Mouse (Mus musculus): ENCODE results near the gene Zfyve27. TPM values are rescaled to one million over a fixed set of nuclear protein-coding genes. Genes with fewer than 3 reads are reported as not detected.

Zfyve27 gene
- polyA plus RNA-seq, 1 experiment = 53.9 TPM

DNA sequence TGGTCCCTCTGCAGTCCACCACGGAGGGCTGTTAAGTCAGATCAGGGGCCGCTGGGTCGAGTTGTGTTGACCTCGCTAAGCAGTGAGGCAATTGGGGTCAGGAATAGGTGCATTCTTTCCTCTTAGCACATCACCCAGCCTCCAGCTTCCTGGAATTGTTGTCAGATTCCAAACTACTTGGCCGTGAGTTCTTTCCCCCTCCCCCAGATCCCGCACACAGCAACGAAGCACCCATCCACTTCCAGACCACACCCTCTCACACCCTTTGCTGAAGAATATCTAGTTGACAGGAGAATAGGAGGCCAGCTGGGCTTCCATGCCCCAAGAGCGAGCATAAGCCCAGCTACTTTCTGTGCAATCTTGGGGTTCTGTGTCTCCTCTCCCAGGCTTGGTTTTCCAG, 48.2 kb downstream of the Zfyve27 start:
- DNase-seq = no peak
- TF ChIP-seq POLR2A (IDR thresholded peaks at IDR 0.05; ENCODE audit: borderline replicate concordance, extremely low read depth, low read depth, low read length) (no peak), CTCF (IDR thresholded peaks at IDR 0.05; ENCODE audit: insufficient read depth, low read length) (no peak)
- 15% methylated on average over 8 of the region's 8 CpGs for WGBS
- Histone ChIP-seq H3K4me3 (replicated peaks; ENCODE audit: extremely low read depth, low read depth, low read length) (no peak overlapping the region), H3K4me1 (ENCODE audit: control insufficient read depth, insufficient read depth, low read length) (no peaks in the 10 kb centered on the region)

DNA sequence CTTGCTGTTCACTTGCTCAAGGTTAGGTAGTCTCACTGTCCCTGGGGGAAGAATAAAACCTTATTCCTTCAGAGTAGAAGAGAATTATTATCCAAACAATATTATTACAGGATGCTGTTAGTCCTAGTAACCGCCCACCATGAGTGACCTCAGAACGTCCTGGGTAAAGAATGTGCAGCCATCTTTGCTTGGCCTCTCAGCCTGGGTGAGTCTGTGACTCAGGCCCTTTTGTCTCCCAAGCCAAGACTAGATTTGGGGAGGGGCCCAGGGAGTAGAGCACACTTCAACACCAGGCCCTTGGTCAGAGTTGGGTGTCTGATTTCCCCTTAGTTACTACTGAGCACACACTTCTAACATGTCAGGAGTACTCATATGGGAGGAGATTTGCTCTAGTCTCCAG, 50.9 kb downstream of the Zfyve27 start:
- DNase-seq = no peak
- TF ChIP-seq CTCF (IDR thresholded peaks at IDR 0.05; ENCODE audit: insufficient read depth, low read length) (no peak), POLR2A (IDR thresholded peaks at IDR 0.05; ENCODE audit: borderline replicate concordance, extremely low read depth, low read depth, low read length) (no peak)
- no peaks in the 10 kb centered on the region for H3K4me1 ChIP-seq (ENCODE audit: control insufficient read depth, insufficient read depth, low read length)
- no peak overlapping the region for H3K4me3 ChIP-seq (replicated peaks; ENCODE audit: extremely low read depth, low read depth, low read length)
- WGBS = 66% methylated on average over 2 of the region's 2 CpGs

DNA sequence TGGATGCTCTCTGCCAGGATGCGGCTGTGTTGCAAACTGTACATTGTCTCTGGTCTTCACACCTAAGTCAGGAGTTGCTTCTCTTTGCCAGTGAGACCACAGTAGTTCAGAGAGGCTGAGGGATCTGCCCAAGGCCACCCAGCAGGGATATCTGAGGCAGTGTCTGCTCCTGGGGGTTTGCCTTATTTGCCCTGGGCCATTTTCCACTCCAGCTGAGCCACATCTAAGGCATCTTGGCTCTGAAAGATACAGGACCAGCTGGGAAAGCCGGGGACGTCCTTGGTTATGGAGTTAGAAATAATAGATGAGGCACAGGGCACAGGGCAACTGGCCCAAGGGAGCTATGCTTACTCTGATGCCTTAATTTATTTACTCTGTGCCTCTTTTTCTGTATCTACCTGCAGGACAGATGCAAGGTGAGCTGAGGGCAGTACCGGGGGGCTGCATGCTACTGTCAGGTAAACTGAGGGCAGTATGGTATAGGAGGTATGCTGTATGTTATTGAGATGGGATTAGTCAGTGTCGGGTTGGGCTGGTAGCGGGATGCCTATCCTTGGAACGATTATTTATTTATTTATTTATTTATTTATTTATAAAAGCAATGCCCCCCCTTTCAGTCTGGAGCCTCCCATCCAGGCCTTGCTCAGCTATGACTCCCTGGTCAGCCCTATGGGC, 53.1 kb downstream of the Zfyve27 start:
- DNase-seq = no peak
- TF ChIP-seq CTCF (IDR thresholded peaks at IDR 0.05; ENCODE audit: insufficient read depth, low read length) = no peak
- no peak for TF ChIP-seq POLR2A (IDR thresholded peaks at IDR 0.05; ENCODE audit: borderline replicate concordance, extremely low read depth, low read depth, low read length)
- WGBS = 57% methylated on average over 7 of the region's 7 CpGs
- no peak overlapping the region for H3K4me3 ChIP-seq (replicated peaks; ENCODE audit: extremely low read depth, low read depth, low read length)
- no peaks in the 10 kb centered on the region for H3K4me1 ChIP-seq (ENCODE audit: control insufficient read depth, insufficient read depth, low read length)

DNA sequence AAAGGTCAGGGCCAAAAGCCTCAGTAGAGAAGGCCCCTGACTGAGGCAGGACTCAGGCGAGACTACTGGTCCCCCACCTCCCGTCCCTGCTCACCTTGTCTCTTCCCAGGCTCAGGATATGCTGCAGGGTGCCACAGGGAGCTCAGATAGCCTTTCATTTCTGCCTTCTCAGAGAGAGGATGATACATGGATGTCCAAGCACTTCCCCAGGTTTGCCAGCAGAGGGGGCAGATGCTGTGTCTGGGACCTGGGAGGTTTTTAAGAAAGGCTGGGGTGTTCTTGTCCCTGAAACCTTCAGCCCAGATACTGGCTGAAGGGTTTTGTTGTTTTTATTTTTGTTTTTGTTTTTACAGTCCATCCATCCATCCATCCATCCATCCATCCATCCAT, 53.6 kb downstream of the Zfyve27 start:
- Histone ChIP-seq H3K4me3 (replicated peaks; ENCODE audit: extremely low read depth, low read depth, low read length) (no peak overlapping the region), H3K4me1 (ENCODE audit: control insufficient read depth, insufficient read depth, low read length) (no peaks in the 10 kb centered on the region)
- WGBS = 5% methylated on average over 2 of the region's 2 CpGs
- TF ChIP-seq CTCF (IDR thresholded peaks at IDR 0.05; ENCODE audit: insufficient read depth, low read length) (peak; percentile 61), POLR2A (IDR thresholded peaks at IDR 0.05; ENCODE audit: borderline replicate concordance, extremely low read depth, low read depth, low read length) (no peak)
- no peak for DNase-seq

DNA sequence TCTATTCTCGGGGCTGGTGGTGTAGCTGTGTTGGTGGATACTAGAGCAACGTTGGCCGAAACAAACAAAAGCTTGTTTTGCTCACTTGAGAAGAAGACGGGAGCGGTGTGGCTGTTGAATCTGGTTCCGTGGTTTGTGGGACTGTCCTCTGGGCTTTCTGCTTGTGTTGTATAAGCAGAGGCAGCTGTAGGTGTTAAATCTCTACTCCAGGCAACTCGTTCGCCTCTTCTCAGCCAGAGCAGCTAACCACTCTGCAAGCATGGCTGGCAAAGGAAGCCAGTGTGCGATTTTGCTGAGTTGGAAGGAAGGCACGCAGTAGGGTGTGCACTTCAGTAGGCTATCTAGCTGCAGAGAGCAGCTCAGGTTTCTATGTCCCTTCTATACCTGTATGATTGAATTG, 62.7 kb downstream of the Zfyve27 start:
- no peak for DNase-seq
- WGBS = 64% methylated on average over 10 of the region's 10 CpGs
- TF ChIP-seq POLR2A (IDR thresholded peaks at IDR 0.05; ENCODE audit: borderline replicate concordance, extremely low read depth, low read depth, low read length) (no peak), CTCF (IDR thresholded peaks at IDR 0.05; ENCODE audit: insufficient read depth, low read length) (no peak)

DNA sequence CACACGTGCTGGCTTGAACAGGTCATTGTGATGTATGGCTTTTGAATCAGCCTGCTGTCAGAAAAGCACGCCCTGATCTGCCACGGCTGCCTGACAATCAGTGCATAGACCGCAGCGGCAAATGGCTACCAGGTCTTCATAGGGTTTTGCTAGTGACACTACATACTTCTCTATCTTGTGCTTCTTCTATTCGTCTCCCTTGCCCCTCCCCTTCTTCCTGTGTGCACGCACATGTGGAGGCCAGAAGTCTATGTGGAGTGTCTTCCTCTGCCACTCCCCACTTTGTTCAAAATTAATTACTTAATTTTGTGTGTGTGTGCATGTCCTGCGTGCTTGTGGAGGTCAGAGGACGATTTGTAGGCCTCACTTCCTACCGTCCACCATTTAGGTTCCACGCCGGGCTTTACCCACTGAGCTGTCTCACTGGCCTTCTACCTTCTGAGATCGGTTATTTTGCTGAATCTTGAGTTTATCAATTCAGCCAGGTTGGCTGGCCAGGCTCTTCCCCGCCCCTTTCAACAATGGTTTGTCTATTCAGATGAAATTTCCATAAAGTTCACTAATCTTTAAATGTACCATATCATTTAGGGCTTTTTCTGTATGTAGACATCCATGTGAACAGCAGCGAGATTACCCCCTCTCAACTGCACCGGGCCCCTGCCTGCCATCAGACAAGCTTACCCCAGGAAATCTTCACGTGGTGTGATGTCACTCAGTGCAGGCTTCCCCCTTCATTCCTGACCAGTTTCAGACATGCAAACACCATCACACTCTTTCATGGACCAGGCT, 65.9 kb downstream of the Zfyve27 start:
- 70% methylated on average over 17 of the region's 17 CpGs for WGBS
- no peak for DNase-seq
- TF ChIP-seq POLR2A (IDR thresholded peaks at IDR 0.05; ENCODE audit: borderline replicate concordance, extremely low read depth, low read depth, low read length) = no peak
- TF ChIP-seq CTCF (IDR thresholded peaks at IDR 0.05; ENCODE audit: insufficient read depth, low read length) = no peak
- no peak overlapping the region for H3K4me3 ChIP-seq (replicated peaks; ENCODE audit: extremely low read depth, low read depth, low read length)
- no peaks in the 10 kb centered on the region for H3K4me1 ChIP-seq (ENCODE audit: control insufficient read depth, insufficient read depth, low read length)

More for the DNA sequence above, 62.7 kb downstream of the Zfyve27 start:
- no peaks in the 10 kb centered on the region for H3K4me1 ChIP-seq (ENCODE audit: control insufficient read depth, insufficient read depth, low read length)
- no peak overlapping the region for H3K4me3 ChIP-seq (replicated peaks; ENCODE audit: extremely low read depth, low read depth, low read length)

DNA sequence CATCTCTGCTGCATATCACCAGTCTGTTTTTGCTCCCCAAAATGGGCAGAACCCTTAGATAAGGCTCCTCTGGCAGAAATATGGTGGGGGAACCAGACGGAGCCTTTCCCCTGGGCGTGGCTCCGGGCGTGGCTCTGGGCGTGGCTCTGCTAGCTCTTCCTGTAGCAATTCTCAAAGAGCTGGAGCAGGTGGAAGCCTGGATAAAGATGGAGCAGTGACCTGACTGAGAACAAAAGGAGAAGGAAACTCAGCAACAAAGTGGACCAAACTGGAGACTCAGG, 66.5 kb downstream of the Zfyve27 start:
- DNase-seq = no peak
- TF ChIP-seq CTCF (IDR thresholded peaks at IDR 0.05; ENCODE audit: insufficient read depth, low read length) = no peak
- TF ChIP-seq POLR2A (IDR thresholded peaks at IDR 0.05; ENCODE audit: borderline replicate concordance, extremely low read depth, low read depth, low read length) = no peak
- H3K4me1 ChIP-seq (ENCODE audit: control insufficient read depth, insufficient read depth, low read length) = no peaks in the 10 kb centered on the region
- H3K4me3 ChIP-seq (replicated peaks; ENCODE audit: extremely low read depth, low read depth, low read length) = no peak overlapping the region
- 64% methylated on average over 5 of the region's 5 CpGs for WGBS

DNA sequence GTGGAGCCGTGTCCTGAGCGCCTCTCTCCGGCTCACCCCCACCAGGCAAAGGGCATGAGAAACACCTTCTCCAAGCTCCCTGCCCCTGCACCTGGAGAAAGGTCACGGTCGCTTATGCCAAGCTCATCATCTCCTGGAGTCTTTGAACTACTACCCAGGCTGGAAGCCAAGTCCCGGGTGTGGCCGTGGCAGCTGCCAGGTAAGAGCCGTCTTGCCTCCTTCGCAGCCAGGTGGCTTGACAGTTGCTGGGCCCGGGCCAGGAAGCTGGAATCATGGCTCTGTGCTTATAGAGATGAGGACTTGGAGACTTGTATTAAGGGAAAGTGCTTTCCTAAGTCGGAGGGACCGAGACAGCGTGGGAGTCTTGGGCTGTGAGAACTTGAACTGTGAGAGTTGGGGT, 67.2 kb downstream of the Zfyve27 start:
- Histone ChIP-seq H3K4me3 (replicated peaks; ENCODE audit: extremely low read depth, low read depth, low read length) (no peak overlapping the region), H3K4me1 (ENCODE audit: control insufficient read depth, insufficient read depth, low read length) (no peaks in the 10 kb centered on the region)
- no peak for DNase-seq
- 75% methylated on average over 13 of the region's 13 CpGs for WGBS
- TF ChIP-seq POLR2A (IDR thresholded peaks at IDR 0.05; ENCODE audit: borderline replicate concordance, extremely low read depth, low read depth, low read length) (no peak), CTCF (IDR thresholded peaks at IDR 0.05; ENCODE audit: insufficient read depth, low read length) (no peak)

DNA sequence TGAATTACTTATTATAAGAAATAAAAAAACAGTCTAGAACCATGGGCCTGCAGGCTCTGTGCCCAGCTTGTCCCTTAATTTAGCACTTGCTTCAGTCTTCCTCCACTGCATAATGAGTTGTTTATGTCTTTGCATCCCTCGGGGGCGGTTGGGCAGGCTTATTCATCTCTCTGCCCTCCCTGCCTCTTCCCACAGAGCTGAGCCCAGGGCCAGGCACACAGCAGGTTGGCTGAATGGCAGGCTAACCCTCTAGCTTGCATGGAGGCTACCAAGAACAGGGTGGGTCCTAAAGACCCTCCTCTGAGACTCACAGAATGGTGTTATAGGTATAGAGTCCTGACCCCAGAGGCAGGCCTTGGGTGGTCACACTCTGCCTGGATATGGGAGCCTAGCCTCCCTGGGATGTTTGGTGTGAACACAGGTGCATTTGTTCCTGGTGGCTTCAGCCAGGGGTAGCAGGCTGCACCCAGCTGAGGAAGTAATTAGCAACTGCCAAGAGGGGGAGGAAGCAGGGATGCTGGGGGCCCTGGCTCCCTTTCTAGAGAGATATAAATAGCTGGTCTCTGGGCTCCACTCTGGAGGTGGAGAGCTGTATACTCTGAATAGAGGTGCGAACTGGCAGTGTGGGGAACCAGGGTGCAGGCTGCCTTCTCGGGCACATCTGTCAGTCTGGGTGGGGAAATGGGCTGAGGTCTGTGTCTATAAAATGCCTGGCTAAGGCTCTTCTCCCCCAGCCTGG, 74.0 kb downstream of the Zfyve27 start:
- no peak for TF ChIP-seq POLR2A (IDR thresholded peaks at IDR 0.05; ENCODE audit: borderline replicate concordance, extremely low read depth, low read depth, low read length)
- no peak for TF ChIP-seq CTCF (IDR thresholded peaks at IDR 0.05; ENCODE audit: insufficient read depth, low read length)
- 20% methylated on average over 4 of the region's 4 CpGs for WGBS
- no peak for DNase-seq

More for the DNA sequence above, 74.0 kb downstream of the Zfyve27 start:
- Histone ChIP-seq H3K4me1 (ENCODE audit: control insufficient read depth, insufficient read depth, low read length) (no peaks in the 10 kb centered on the region), H3K4me3 (replicated peaks; ENCODE audit: extremely low read depth, low read depth, low read length) (no peak overlapping the region)

All from lung, adult 2 months (tissue).